Mouse (Mus musculus) left cerebral cortex, postnatal 10 days (tissue): Measurements from ENCODE around the gene Aven. TPM values are rescaled to one million over a fixed set of nuclear protein-coding genes. Genes with fewer than 3 reads are reported as not detected.
A peak's percentile ranks its signal among the peaks of the same experiment; 100 is the strongest.
"Not testable (repeated sequence)": the region's sequence is repeated elsewhere in the genome, so short reads cannot be mapped to it uniquely, and the experiment has no call there.

ENCODE experiments used
- DNase-seq, 2 experiments: peaks; one replicate each; pipeline ENCODE4 v3.0.0; 2021 to 2022; ENCODE audit warnings: low spot score in 2 of 2, mixed read lengths in 1 of 2; ENCODE audit errors: extremely low spot score in 1 of 2
- intact Hi-C: fragments of 180-260 bp; cut with DNase I; formaldehyde crosslinking; loops from one replicate; pipeline ENCODE4 v1.15.1; 2025
- total RNA-seq, 2 experiments: library from RNA; stranded (reverse); gene quantifications; 2 replicates each; pipeline ENCODE4 v1.2.3; 2021

Aven gene
- 10 to 100 TPM in 1 of 2 experiments, 1 to 10 TPM in 1; 9.6 to 11.4 TPM for total RNA-seq

DNA sequence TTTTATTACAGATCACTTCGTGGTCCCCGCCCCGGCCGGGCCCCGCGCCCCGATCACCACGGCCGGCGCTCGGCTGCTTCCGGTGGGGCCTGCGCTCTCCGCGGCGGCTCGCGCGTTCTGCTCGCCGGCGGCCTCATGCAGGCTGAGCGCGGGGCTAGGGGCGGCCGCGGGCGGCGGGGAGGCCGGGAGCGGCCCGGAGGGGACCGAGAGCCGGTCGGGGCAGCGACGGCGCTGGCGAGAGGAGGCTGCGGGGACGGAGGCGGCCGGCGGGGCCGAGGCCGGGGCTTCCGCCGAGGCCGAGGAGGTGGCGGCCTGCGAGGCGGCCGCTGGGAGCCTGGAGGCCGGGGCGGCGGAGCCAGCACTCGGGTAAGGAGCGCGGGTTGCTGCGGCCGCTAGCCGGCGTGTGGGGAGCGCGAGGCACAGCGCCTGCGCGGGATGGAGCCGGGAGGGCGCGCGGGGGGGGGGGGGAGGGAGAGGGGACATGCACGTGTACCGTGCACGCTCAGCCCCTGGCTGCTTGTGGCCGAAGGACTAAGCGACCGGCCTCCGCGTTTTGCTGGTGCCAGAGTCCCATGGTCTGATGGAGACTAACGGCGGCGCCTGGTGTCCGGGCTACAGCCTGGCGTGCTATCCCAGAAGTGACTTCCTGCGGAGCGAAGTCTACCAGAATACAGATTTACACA lies at the start of gene Aven:
Gene Aven (plus strand): TSS at position 109 of the 683 bp plus-strand sequence.
- intact Hi-C loops, result no loop called here
- peak; percentile 57 to 91 for DNase-seq

DNA sequence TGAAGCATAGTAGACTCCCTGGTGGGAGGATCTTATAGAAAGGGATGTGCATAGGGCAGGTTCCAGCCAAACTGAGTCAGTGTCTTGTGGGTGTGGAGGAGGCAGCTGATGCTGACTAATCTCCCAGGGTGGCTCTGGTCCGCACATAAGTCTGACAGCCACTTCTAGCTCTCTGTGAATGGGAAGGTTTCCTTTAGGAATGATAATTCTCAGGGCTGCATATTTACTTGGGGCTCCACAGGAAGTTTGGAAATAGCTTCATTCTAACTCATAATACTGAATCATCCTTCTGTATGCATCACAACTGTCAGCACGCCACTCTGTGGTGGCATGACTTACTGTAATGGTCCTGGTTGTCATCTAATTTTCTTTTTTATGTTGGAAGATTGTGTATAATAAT lies 49.3 kb upstream of the Aven start:
- DNase-seq, result no peak
- intact Hi-C loops, result no loop called here

DNA sequence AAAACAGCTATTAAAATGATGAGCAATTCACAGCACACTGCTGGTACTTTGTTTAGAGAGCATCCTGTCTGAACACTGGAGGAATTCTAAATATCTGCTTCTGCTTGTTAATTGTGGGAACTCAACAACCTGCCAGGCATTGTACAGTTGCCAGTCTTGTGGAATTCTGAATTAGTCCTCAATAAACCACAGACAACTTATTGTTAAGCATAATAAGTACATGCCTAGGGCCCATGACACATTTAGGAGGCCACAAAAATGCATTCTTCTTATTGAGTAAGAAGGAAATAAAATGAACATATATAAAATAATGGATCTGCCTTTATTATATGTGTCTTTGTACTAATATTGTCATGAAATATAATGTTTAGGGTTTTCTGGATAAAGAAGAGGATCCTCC lies 47.3 kb upstream of the Aven start:
- intact Hi-C loops, result no loop called here

DNA sequence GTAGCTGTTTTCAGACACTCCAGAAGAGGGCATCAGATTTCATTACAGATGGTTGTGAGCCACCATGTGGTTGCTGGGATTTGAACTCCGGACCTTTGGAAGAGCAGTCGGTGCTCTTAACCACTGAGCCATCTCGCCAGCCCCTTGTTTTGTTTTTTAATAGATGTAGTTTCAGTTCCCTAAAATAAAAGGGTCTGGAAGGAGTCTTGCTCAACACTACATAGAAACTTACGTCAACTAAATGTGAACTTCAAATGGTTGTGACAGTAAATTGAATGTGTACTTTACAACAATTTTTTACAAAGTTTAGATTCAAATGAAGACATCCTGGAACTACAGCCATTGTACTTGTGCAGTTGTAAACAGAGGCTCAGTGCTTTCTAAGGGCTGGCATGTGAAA lies 44.7 kb upstream of the Aven start:
- intact Hi-C loops, DNase-seq: not testable (repeated sequence)

More for the DNA sequence above, 47.3 kb upstream of the Aven start:
- DNase-seq, result no peak

DNA sequence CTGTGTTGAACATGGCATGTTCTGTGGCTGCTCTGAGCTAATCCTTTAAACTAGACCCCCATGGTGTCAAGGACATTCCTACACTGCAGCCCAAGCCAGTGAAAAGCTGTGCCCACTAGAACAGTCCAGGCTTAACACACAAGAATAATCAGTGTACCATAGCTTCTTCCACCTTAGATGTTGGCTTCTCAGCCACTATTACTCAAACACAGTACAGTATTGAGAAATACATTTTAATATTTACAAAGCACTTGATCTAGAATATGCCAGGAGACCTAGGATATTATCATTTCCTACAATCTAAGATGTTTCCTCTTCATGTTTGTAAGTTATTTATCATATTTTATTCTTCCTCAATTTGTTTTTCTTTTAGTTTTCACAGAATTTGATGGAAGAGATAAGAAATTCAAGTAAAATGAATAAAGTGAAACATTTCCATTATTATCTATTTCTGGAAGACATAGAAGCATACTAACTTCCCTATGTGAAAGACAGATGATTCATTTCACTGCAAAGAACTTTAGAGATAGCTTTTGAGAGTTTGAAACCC lies 44.2 kb upstream of the Aven start:
- DNase-seq, result no peak
- intact Hi-C loops, result no loop called here

DNA sequence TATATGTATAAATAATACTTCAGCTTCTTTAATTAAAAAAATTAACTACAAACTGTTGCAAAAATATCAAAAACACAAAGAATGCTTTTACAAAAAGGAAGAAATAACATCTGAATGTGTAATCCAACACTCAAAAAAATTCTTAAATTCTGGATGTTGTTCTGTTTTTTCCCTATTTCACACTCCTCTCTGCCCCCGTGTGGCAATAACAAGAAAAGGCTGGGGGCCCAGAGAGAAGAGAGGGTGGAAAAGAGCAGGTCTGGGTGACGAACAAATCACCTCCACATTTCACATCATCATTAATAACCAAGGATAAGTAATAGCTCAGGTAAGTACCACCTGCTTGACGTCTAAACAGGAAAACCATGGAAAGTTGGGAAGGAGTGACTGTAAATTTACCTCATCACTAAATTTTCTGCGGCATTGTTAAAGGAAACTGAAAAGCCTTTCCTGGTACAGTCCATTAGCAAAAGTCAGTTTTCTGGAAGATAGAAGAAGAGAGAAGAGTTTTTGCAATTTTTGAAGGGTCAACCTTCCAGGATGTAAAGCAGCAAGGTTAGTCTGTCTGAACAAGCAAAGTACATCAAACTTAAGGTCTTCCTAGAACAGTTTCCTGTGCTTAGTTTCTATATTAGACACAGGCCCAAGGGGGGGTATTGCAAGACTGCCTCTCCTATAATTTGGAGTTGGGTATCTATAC lies 43.0 kb upstream of the Aven start:
- no peak for DNase-seq
- intact Hi-C loops, result loop anchor here (5.0 kb wide), 1 partner anchor 72 kb away; the partner anchor contains the start of gene Katnbl1

DNA sequence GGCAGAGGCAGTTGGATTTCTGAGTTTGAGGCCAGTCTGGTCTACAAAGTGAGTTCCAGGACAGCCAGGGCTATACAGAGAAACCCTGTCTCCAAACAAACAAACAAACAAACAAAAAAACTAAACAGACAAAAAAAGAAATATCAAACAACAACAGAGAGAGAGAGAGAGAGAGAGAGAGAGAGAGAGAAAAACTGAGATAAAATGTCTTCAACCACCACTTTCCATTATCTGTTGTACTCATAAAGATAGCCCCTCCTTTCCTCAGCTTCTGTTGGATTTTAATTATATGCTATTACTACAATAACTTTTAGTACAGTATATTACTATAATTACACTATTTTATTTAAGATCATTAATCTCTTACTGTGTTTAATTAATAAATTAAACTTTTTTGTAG lies 40.3 kb upstream of the Aven start:
- not testable (repeated sequence) for DNase-seq
- intact Hi-C loops, result loop anchor here (5.0 kb wide), 1 partner anchor 75 kb away; the partner anchor contains the start of gene Katnbl1

DNA sequence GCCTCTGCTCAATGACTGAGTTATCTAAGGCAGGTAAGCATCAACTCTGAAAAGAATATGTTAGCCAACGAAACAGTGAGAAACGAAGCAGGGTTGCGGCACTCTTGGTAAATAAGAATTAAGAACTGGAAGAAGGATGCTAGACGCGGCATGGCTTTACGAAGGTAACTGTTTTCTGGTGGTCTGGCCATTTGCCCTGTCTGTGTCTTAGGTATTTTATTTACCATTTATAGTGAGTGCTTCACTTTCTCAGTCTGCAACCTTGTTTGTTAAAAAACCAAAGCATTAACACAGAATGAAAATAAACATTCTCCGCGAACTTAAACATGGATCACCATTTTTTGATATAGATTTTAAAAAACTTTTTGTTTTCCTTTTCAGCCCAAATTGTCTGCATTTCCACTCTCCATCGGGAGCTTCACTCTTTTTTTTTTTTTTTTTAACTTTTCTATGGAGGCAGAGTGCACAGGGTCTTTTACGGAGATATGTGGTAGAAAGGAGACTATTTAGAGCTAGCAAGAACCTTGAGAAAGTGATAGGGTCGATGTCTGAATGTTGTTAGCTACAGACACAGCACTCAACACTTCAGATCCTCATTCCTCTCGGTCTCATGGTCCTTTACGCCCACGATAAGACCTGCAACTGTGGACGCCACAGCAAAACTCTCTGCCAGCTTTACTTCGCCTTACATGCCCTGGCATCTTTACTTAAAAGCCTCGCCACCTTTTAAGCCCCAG lies 38.5 kb upstream of the Aven start:
- no peak for DNase-seq
- intact Hi-C loops, result loop anchor here (5.0 kb wide), 1 partner anchor 77 kb away; the partner anchor contains the start of gene Katnbl1

DNA sequence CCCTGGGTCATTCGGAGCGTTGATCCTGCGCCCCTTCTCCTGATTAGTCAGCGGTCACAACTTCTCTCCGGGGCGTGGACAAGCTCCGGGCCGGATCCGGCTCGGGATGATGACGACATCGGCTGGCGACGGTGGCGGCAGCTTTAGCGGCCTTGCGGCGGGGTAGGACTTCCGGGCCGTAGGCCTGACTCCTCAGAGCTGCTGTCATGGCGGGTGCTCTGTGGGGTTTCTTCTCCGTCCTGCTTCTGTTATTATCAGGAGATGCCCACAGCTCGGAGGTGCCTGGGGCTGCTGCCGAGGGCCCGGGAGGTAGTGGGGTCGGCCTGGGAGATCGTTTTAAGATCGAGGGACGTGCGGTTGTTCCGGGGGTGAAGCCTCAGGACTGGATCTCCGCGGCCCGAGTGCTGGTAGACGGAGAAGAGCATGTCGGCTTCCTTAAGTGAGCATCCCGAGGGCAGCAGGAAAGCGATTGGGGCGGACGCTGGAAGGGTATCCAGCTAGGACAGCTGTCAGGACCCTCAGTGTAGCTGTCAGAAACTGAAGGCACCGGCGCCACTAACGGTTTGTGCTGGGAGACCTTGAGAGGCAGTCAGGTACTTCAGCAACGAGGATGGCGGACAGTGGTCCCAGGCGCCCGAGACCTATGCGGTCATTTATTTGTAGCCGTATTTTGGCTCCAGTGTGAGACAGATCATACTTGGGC lies 37.8 kb upstream of the Aven start, which contains the start of gene Emc7:
Gene Emc7 (plus strand): TSS at position 136 of the 703 bp plus-strand sequence.
- intact Hi-C loops, result loop anchor here (5.0 kb wide), 1 partner anchor 78 kb away; the partner anchor contains the start of gene Katnbl1
- DNase-seq, result peak; percentile 93 to 99

DNA sequence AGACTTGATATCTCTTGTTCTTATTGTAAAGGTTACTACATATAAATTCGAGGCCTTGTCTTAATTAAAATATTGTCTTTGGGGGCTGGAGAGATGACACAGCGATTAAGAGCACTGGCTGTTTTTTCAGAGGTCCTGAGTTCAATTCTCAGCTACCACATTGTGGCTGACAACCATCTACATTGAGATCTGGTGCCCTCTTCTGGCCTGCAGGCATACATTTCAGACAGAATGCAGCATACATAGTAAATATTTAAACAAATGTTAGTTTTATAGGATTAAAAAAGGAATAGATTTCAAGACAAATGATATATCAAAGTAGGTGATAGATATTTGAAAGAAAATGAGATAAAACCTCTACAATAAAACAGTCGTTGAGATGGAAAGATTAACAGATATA lies 32.2 kb upstream of the Aven start:
- intact Hi-C loops, result no loop called here
- DNase-seq, result no peak

DNA sequence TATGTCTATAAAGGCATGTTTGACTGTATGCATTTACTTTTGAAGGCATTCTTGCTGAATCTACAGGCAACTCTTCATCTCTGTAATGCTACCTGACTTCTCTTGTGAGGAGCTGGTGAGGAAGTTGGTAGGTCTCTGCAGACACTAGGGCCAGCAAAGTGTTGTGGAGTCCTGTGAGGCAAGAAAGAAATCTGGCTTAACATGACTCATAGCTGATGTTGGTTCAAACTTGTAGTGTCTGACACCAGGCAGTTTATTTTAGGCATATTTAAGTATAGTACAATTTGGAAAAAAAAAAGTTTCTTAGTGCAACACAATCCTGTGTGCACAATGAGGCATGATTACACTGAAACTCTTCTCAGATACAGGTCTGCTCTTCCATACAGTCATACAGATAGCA lies 23.2 kb upstream of the Aven start:
- intact Hi-C loops, result no loop called here
- no peak for DNase-seq

DNA sequence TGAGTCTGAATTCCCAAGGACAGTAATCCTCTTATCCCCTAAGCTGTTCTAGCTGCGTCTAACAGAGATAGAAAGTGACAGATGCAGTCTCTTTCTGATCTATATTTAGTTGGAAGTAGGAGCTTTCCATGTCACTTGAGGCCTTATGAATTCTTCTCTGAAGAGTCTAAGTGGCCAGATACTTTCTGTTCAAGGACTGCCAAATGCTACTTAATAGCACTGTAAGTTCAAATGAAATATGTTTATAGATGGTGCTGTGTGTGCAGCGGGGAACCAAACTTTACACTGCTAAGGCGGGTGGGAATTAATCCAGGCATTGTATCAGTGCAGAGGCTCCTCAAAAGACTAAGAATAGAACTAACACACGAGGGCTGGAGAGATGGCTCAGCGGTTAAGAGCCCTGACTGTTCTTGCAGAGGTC lies 21.8 kb upstream of the Aven start:
- intact Hi-C loops, result no loop called here
- DNase-seq, result no peak

DNA sequence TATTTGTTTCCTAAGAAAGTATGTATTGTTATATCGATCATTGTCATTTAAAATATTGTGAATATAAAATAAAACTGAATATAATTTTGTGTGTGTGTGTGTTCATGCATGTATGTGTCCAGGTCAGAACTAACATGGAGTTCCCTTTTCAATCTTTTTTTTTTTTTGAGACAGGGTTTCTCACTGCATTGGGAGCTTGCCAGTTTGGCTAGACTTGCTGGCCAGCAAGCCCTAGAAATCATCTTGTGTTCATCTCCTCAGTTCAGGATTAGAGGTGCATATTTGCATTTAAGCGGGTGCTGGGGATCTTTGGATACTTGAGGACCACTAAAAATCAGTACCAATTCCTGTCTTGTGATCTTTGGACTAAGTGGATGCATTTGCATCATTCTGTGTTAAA lies 20.7 kb upstream of the Aven start:
- DNase-seq, result no peak
- intact Hi-C loops, result no loop called here

DNA sequence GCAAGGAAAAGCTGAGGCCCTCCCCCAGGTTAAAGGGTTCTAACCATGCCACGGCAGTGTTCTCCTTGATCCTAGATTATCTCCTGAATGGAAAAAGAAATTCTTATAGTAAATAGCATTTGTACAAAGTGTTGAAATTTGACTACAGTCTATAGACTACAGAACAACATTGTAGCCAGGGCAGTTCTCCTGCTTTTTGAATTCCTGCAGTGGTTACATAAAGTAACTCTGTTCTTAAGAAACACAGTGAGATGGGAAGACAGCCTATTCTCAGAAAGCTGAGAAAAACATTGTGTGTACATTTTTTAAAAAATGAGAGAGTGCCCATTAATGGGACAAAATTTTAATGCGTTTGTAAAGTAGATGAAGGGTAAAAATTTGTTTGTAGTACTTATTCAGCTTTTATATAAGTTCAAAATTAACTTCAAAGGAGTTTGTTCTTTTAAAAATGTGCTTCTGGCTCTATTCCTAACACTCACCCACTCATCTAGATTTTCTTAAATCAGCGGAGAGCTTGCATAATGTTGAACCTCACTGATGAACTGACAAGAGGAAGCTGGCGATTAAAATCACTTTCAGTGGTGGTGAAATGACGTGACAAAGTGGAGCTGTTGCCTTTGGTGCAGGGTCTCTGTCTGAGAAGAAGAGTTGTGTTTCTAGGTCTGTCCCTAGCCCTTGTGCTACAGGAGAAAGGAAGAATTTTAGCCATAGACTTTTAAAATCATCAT lies 17.6 kb upstream of the Aven start:
- intact Hi-C loops, result no loop called here
- DNase-seq, result no peak

DNA sequence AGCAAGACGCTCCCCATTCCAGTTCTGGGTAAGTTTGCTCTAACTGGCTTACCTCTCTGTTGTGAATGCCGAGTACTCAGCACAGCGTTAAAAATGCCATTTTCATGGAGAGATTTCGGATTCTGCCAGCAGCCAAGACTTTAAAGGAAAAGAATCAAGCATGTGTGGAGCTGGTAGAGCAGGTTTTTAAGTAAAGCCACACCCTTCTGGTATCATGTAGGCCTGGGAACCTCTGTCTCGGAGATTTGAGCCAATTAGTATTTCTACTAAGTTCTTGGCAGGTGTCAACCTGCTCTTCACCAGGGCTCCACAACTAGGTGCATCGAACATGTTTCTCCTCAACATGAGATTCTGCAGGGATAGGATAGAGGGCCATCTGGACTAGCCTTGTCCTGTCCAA lies 16.2 kb upstream of the Aven start:
- intact Hi-C loops, result no loop called here
- DNase-seq, result no peak

DNA sequence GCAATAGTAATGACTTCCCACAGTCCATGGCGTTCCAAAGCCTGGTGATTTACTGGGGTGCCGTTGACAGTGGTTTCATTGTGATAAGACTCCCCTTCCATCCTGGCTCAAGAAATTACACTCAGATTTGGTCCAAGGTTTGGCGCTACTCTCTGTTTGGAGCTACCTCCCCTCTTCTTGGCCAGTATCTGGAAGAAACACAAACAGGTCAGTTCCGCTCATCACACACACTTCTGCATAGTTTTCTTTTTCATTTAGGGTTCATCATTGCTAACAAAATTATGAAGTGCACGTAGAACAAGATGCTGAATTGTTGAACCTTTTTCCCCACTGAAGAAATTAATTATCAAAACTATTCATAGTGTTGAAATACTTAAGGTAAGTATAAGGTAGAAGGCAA lies 12.1 kb upstream of the Aven start, which contains the start of gene Chrm5:
Gene Chrm5 (minus strand): TSS at position 101 of the 400 bp plus-strand sequence.
- no peak for DNase-seq
- intact Hi-C loops, result loop anchor here (10.0 kb wide), 1 partner anchor 216 kb away; the partner anchor contains the start of genes Gm21985, Nop10 and Slc12a6

DNA sequence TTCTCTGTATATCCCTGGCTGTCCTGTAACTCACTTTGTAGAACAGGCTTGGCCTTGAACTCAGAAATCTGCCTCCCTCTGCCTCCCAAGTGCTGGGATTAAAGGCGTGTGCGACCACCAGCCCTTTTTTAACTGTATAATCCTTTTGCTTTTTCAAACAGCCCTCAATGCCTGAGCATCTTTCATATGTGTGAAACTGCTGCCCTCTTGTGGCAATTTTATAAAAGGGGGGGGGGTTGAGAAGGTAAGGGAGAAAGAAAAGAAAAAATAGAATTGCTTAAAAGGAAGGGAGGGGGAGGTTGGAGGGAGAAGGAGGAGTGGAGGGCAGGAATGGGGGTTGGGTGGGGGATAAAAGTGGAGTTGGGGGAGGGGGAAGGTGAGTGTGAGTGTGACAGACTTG lies 11.2 kb upstream of the Aven start:
- intact Hi-C loops, result loop anchor here (10.0 kb wide), 1 partner anchor 217 kb away; the partner anchor contains the start of genes Gm21985, Nop10 and Slc12a6
- no peak for DNase-seq
